Mouse (Mus musculus): ENCODE measurements around the gene P2ry1. TPM values are rescaled to one million over a fixed set of nuclear protein-coding genes. Genes with fewer than 3 reads are reported as not detected.

The P2ry1 gene
- total and polyA plus RNA-seq, 3 experiments = 9.1 to 9.2 TPM; not detected in 1

DNA sequence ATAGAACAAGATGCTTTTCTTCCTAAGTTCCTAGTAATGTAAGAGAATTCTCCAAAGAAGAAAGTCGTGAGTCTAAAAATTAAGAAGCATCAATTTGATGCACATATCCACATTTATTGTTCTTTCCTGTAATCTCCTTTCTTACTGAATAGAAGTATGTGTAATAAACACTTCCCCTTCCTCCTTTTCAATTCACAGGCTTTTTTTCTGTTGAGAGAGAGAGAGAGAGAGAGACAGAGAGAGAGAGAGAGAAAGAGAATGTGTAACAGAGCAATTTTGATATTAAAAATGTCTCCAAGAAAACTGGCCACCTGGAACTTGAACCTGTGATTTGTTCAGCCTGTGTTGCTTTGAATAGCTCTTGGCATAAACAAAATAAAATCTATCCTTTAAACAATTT, 2.0 kb downstream of the P2ry1 start:
- Histone ChIP-seq H3K4me3 (ENCODE audit: control insufficient read depth in 1 of 2, insufficient read depth in 1 of 2, low read depth in 2 of 2, low read length in 2 of 2) (peak overlapping the region in 1 of 2 experiments; percentile 99; a peak in 3 of 4 replicates), H3K9me3 (replicated peaks; ENCODE audit: insufficient read depth, low read length) (no peaks in the 10 kb centered on the region), H3K79me2 (ENCODE audit: control insufficient read depth, insufficient read depth, low read length, poor library complexity) (peaks cover 25% of the 10 kb centered on the region), H3K27me3 (ENCODE audit: control insufficient read depth in 1 of 2, insufficient read depth in 2 of 2, low read length in 2 of 2) (no peaks in the 10 kb centered on the region), H3K4me1 (ENCODE audit: control insufficient read depth in 1 of 2, insufficient read depth in 2 of 2, low read length in 2 of 2) (peaks cover 17 to 18% of the 10 kb centered on the region in 2 experiments), H3K36me3 (ENCODE audit: control insufficient read depth in 1 of 2, insufficient read depth in 2 of 2, low read length in 2 of 2) (peaks cover 0 to 40% of the 10 kb centered on the region in 2 experiments; a peak in 2 of 4 replicates), H3K9ac (ENCODE audit: control insufficient read depth, low read depth, low read length, poor library complexity, severe bottlenecking) (no peak overlapping the region; the same call in 1 of the 2 replicates), H3K27ac (ENCODE audit: control insufficient read depth, low read depth, low read length) (no peak overlapping the region)
- DNase-seq (ENCODE audit: low read depth, low spot score) = peak; percentile 38
- TF ChIP-seq ZC3H11A (IDR thresholded peaks at IDR 0.05; ENCODE audit: low read depth, low read length) (no peak), JUND (IDR thresholded peaks at IDR 0.05; ENCODE audit: low read depth, low read length) (peak; percentile 88), EP300 (IDR thresholded peaks at IDR 0.05; ENCODE audit: low read depth in 1 of 2, low read length in 2 of 2) (0 out of 4 replicates have a peak, but pooled peaks of 1 of the 2 experiments have one; percentile 14), ZNF384 (IDR thresholded peaks at IDR 0.05; ENCODE audit: low read depth, low read length) (peak; percentile 70; the same call in 1 of the 2 replicates)

DNA sequence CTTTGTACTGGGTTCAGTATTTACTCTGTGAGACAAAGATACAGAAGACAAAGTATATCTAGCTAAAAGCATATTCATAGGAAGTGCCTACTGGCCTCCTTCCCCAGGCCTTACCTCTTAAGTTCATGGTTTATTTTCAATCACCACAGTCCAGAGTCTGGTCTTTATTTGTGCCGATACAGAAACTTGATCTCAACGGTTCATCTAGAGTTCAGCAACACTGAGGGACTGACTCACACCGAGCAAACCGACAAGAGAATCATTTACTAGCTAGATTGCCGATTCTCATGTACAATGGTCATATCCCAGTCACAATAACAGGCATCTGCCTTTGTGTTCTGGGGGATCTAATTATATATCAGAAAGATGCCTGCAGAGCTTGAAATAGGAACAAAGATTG, 9.1 kb downstream of the P2ry1 start:
- H3K4me3 ChIP-seq (ENCODE audit: control insufficient read depth in 1 of 2, insufficient read depth in 1 of 2, low read depth in 2 of 2, low read length in 2 of 2) = no peak overlapping the region
- H3K27ac ChIP-seq (ENCODE audit: control insufficient read depth, low read depth, low read length) = no peak overlapping the region
- H3K36me3 ChIP-seq (ENCODE audit: control insufficient read depth in 1 of 2, insufficient read depth in 2 of 2, low read length in 2 of 2) = peaks cover 0 to 5% of the 10 kb centered on the region in 2 experiments; a peak in 2 of 4 replicates
- no peak for DNase-seq (ENCODE audit: low read depth, low spot score)
- peaks cover 0 to 2% of the 10 kb centered on the region in 2 experiments; a peak in 2 of 4 replicates for H3K4me1 ChIP-seq (ENCODE audit: control insufficient read depth in 1 of 2, insufficient read depth in 2 of 2, low read length in 2 of 2)
- H3K27me3 ChIP-seq (ENCODE audit: control insufficient read depth in 1 of 2, insufficient read depth in 2 of 2, low read length in 2 of 2) = no peaks in the 10 kb centered on the region
- no peaks in the 10 kb centered on the region for H3K79me2 ChIP-seq (ENCODE audit: control insufficient read depth, insufficient read depth, low read length, poor library complexity)
- H3K9me3 ChIP-seq (replicated peaks; ENCODE audit: insufficient read depth, low read length) = no peaks in the 10 kb centered on the region
- no peak for TF ChIP-seq MEF2A (IDR thresholded peaks at IDR 0.05; ENCODE audit: extremely low read depth, insufficient replicate concordance, low read depth, low read length, poor library complexity, severe bottlenecking)
- TF ChIP-seq TCF12 (IDR thresholded peaks at IDR 0.05; ENCODE audit: low read depth, low read length) = no peak
- TF ChIP-seq RAD21 (IDR thresholded peaks at IDR 0.05; ENCODE audit: low read depth, low read length) = no peak
- no peak for TF ChIP-seq TBP (IDR thresholded peaks at IDR 0.05; ENCODE audit: low read depth, low read length)
- no peak for TF ChIP-seq ZC3H11A (IDR thresholded peaks at IDR 0.05; ENCODE audit: low read depth, low read length)
- no peak for TF ChIP-seq USF1 (IDR thresholded peaks at IDR 0.05; ENCODE audit: low read depth, low read length)
- no peak for TF ChIP-seq POLR2AphosphoS2 (IDR thresholded peaks at IDR 0.05; ENCODE audit: low read length)
- no peak for TF ChIP-seq KAT2A (conservative IDR thresholded peaks at IDR 0.05; ENCODE audit: low read depth, low read length)
- TF ChIP-seq POLR2A (IDR thresholded peaks at IDR 0.05; ENCODE audit: control insufficient read depth in 1 of 2, insufficient read depth in 1 of 2, low read depth in 1 of 2, low read length in 2 of 2, poor library complexity in 1 of 2) = no peak
- TF ChIP-seq SMC3 (IDR thresholded peaks at IDR 0.05; ENCODE audit: low read depth, low read length) = no peak
- no peak for TF ChIP-seq HCFC1 (IDR thresholded peaks at IDR 0.05; ENCODE audit: low read depth, low read length)
- H3K9ac ChIP-seq (ENCODE audit: control insufficient read depth, low read depth, low read length, poor library complexity, severe bottlenecking) = no peak overlapping the region

DNA sequence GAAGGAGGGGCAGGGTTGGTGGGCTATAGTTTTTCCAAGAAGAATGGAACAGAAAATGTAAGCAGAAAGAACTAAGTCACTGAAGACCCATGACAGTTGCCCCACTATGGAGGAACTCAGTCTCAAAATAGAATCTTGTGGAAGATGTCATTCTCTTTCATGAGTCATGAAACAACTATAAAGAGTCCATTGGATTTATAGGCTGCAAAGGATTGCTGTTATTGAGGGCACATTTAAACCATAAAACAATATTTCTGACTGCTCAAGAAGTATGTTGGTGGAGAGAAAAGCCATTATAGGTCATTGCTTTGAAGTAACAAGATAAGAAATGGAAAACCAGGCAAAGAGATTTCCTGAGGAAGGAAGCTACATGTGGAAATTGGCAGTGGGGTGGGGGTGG, 10.0 kb downstream of the P2ry1 start:
- H3K9me3 ChIP-seq (replicated peaks; ENCODE audit: insufficient read depth, low read length) = no peaks in the 10 kb centered on the region
- no peak overlapping the region for H3K4me3 ChIP-seq (ENCODE audit: control insufficient read depth in 1 of 2, insufficient read depth in 1 of 2, low read depth in 2 of 2, low read length in 2 of 2)
- H3K4me1 ChIP-seq (ENCODE audit: control insufficient read depth in 1 of 2, insufficient read depth in 2 of 2, low read length in 2 of 2) = peaks cover 0 to 4% of the 10 kb centered on the region in 2 experiments; a peak in 2 of 4 replicates
- no peaks in the 10 kb centered on the region for H3K79me2 ChIP-seq (ENCODE audit: control insufficient read depth, insufficient read depth, low read length, poor library complexity)
- no peak overlapping the region for H3K27ac ChIP-seq (ENCODE audit: control insufficient read depth, low read depth, low read length)
- H3K36me3 ChIP-seq (ENCODE audit: control insufficient read depth in 1 of 2, insufficient read depth in 2 of 2, low read length in 2 of 2) = peaks cover 0 to 10% of the 10 kb centered on the region in 2 experiments; a peak in 2 of 4 replicates
- no peaks in the 10 kb centered on the region for H3K27me3 ChIP-seq (ENCODE audit: control insufficient read depth in 1 of 2, insufficient read depth in 2 of 2, low read length in 2 of 2)
- no peak for DNase-seq (ENCODE audit: low read depth, low spot score)
- H3K9ac ChIP-seq (ENCODE audit: control insufficient read depth, low read depth, low read length, poor library complexity, severe bottlenecking) = no peak overlapping the region
- TF ChIP-seq MAX (IDR thresholded peaks at IDR 0.05; ENCODE audit: low read length) (no peak), BHLHE40 (IDR thresholded peaks at IDR 0.05; ENCODE audit: borderline replicate concordance, low read depth, low read length) (no peak), ZMIZ1 (IDR thresholded peaks at IDR 0.05; ENCODE audit: low read depth, low read length) (no peak), MAZ (IDR thresholded peaks at IDR 0.05; ENCODE audit: low read depth, low read length) (no peak), MYB (IDR thresholded peaks at IDR 0.05; ENCODE audit: low read depth, low read length) (no peak), CTCF (IDR thresholded peaks at IDR 0.05 in 2 of 3, conservative IDR thresholded peaks at IDR 0.05 in 1 of 3; ENCODE audit: control insufficient read depth in 1 of 3, insufficient read depth in 1 of 3, low read depth in 2 of 3, low read length in 3 of 3, poor library complexity in 1 of 3, severe bottlenecking in 1 of 3) (no peak), ELF1 (IDR thresholded peaks at IDR 0.05; ENCODE audit: low read depth, low read length) (no peak), RAD21 (IDR thresholded peaks at IDR 0.05; ENCODE audit: low read depth, low read length) (no peak), KAT2A (conservative IDR thresholded peaks at IDR 0.05; ENCODE audit: low read depth, low read length) (no peak), SIN3A (IDR thresholded peaks at IDR 0.05; ENCODE audit: low read length) (no peak), JUND (IDR thresholded peaks at IDR 0.05; ENCODE audit: low read depth, low read length) (no peak), MXI1 (IDR thresholded peaks at IDR 0.05; ENCODE audit: low read depth, low read length) (no peak), GABPA (IDR thresholded peaks at IDR 0.05; ENCODE audit: low read depth, low read length) (no peak), UBTF (IDR thresholded peaks at IDR 0.05; ENCODE audit: borderline replicate concordance, insufficient read depth, low read depth, low read length) (no peak), NRF1 (IDR thresholded peaks at IDR 0.05; ENCODE audit: insufficient read depth, low read depth, low read length, poor library complexity, severe bottlenecking) (no peak)

Measured in MEL (cell line).